Mouse (Mus musculus) small intestine, adult 2 months (tissue): Measurements from ENCODE around the gene Ubxn11.

Source experiments
- CTCF ChIP-seq: fragments of 200-500 bp; IDR thresholded peaks from 2 replicates; pipeline ENCODE4 v1.5.1; 2012; ENCODE audit warnings: low read depth, mild to moderate bottlenecking, control low read depth, inconsistent platforms, low read length, moderate library complexity, mixed read lengths; ENCODE audit not compliant: insufficient replicate concordance, insufficient read length; ENCODE audit errors: extremely low read depth
- POLR2A ChIP-seq: fragments of 200-500 bp; IDR thresholded peaks from 2 replicates; pipeline ENCODE4 v1.6.1; 2012; ENCODE audit warnings: low read depth, mild to moderate bottlenecking, control low read depth, inconsistent platforms, low read length, moderate library complexity

- TF ChIP-seq CTCF (no peak; the same call in 1 of the 2 replicates), POLR2A (no peak)
Observed at GRCm38 (mm10) chr4:134138857-134139256, 36.5 kb downstream of the Ubxn11 start.
